Mouse (Mus musculus): ENCODE results near the gene Mrps15.

- no peak for TF ChIP-seq CTCF (IDR thresholded peaks at IDR 0.05; ENCODE audit: borderline replicate concordance, insufficient read depth, low read depth, low read length)
- TF ChIP-seq POLR2A (IDR thresholded peaks at IDR 0.05; ENCODE audit: borderline replicate concordance, insufficient read depth, low read length), result no peak
Measured at GRCm38 (mm10) chr4:126057207-126058133, 10.7 kb downstream of the Mrps15 start.

Data from cerebellum, adult 2 months (tissue).